Mouse (Mus musculus): Measurements from ENCODE around the gene Nfkbib. TPM values are rescaled to one million over a fixed set of nuclear protein-coding genes. Genes with fewer than 3 reads are reported as not detected.
A peak's percentile ranks its signal among the peaks of the same experiment; 100 is the strongest.

Gene Nfkbib
- total RNA-seq, 2 experiments from 2014 or later: 25.1 to 25.3 TPM

- no peak for DNase-seq
Observed at GRCm38 (mm10) chr7:28717726-28718125, 49.6 kb downstream of the Nfkbib start.

DNA sequence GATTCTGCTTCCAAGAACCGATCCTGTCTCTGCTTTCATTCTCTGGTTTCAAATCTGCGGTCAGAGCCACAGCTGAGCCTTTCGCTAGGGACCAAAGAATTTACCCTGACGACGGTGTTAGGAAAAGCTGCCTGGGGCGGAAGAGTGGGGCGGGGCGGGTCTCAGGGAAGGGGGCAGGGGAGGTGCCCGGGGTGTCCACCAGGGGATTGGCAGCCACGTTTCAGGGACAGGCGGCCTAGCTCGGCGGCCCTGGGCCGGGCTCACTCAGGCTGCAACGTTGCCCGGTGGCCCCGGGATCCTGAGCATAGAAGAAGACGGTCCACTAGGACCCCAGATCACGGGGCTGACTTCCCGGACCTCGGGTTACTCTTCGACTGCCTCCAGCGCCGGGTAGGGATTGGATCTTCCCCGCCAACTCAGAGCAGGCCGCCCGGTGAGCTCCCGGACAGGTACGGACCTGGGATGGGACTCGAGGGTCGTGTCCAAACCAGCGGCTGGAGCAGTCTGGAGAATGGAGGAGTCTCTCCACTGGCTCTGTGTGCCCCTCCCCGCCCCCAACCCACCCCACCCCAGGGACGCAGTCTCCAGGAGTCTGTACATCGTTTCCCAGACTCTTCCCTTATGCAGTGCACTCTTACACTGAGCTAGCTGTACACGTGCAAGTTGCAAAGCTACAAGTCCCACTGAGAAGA is 50.6 kb downstream of the Nfkbib start, which contains the start of gene Fbxo17:
Fbxo17 (plus strand) TSS at position 215 of the 692 bp plus-strand sequence.
- peak; percentile 79 for DNase-seq

GRCm38 (mm10) chr7:28715598-28715997 is 51.7 kb downstream of the Nfkbib start:
- DNase-seq: no peak

DNA sequence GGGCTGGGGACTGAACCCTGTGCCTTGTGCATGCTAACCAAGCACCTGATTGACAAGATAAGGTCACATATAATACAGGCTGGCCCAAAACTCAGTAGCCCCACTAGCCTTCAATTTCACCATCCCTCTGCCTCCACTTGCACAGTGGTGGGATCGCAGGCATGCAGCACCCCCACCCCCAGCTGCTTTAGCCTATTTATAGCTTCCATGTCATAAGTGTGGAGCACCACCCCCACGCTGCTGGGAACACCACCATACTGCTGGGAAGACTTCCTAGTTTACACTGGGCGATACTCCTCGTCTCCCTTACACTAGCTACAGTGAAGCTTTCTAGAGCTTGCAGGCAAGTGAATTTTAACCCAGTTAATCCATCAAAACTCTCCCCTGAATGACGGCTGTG is 52.6 kb downstream of the Nfkbib start:
- no peak for DNase-seq

GRCm38 (mm10) chr7:28710962-28711361 is 56.4 kb downstream of the Nfkbib start:
- no peak for DNase-seq

GRCm38 (mm10) chr7:28709454-28709853 is 57.9 kb downstream of the Nfkbib start:
- DNase-seq: no peak

Other genes with a start within 250 kb of the Nfkbib start
- gene Ifnl3, start 244.7 kb downstream of the Nfkbib start, total RNA-seq (2021): not detected
- not detected for gene Sycn, start 226.6 kb downstream of the Nfkbib start, total RNA-seq (2021)
- not detected for gene Nccrp1, start 220.3 kb downstream of the Nfkbib start, total RNA-seq (2021)
- gene Samd4b, start 169.4 kb downstream of the Nfkbib start, total RNA-seq (2021): 10 to 100 TPM; 45.5 to 49.6 TPM
- 10 to 100 TPM; 19.4 to 20.4 TPM for gene Pak4, start 169.3 kb downstream of the Nfkbib start, total RNA-seq (2021)
- not detected for gene Acp7, start 136.2 kb downstream of the Nfkbib start, total RNA-seq (2021)
- gene Fbxo27, start 74.7 kb downstream of the Nfkbib start, total RNA-seq (2021): 1 to 10 TPM; 1.0 to 2.0 TPM
- 1 to 10 TPM; 3.7 to 6.0 TPM for gene Fbxo17, start 50.7 kb downstream of the Nfkbib start, total RNA-seq (2021)
- gene Mrps12, start 25.7 kb downstream of the Nfkbib start, total RNA-seq (2021): 10 to 100 TPM; 63.8 to 72.4 TPM
- 10 to 100 TPM; 17.5 to 23.7 TPM for gene Sars2, start 25.5 kb downstream of the Nfkbib start, total RNA-seq (2021)
- gene Ccer2, start 11.3 kb downstream of the Nfkbib start, total RNA-seq (2021): not detected
- 10 to 100 TPM; 68.8 to 74.9 TPM for gene Sirt2, start 777 bp downstream of the Nfkbib start, total RNA-seq (2021)
- 1 to 10 TPM; 3.7 to 4.9 TPM for gene Rinl, start 21.5 kb upstream of the Nfkbib start, total RNA-seq (2021)
- 100 to 1,000 TPM; 459 to 528 TPM for gene Hnrnpl, start 41.0 kb upstream of the Nfkbib start, total RNA-seq (2021)
- 1,000 to 10,000 TPM; 1,178 to 1,235 TPM for gene Ech1, start 57.7 kb upstream of the Nfkbib start, total RNA-seq (2021)
- gene Lgals4, start 66.3 kb upstream of the Nfkbib start, total RNA-seq (2021): 10 to 100 TPM; 25.9 to 55.7 TPM
- 1 to 10 TPM; 1.2 to 2.1 TPM for gene Lgals7, start 96.3 kb upstream of the Nfkbib start, total RNA-seq (2021)
- under 1 TPM; 0.15 to 0.67 TPM for gene Capn12, start 113.9 kb upstream of the Nfkbib start, total RNA-seq (2021)
- 100 to 1,000 TPM; 236 to 261 TPM for gene Actn4, start 194.8 kb upstream of the Nfkbib start, total RNA-seq (2021)
- gene Eif3k, start 214.4 kb upstream of the Nfkbib start, total RNA-seq (2021): 100 to 1,000 TPM; 240 to 250 TPM
- gene Map4k1, start 214.5 kb upstream of the Nfkbib start, total RNA-seq (2021): 1 to 10 TPM; 3.3 to 4.9 TPM